Mouse (Mus musculus) embryonic stem cell, embryonic (primary cell): ENCODE results near the gene Pipox.

Source experiments
- CTCF ChIA-PET, 4 experiments: fragments of 300-600 bp in 2 of 4; fragments of 350-600 bp in 2 of 4; sonication (Branson Sonifier 250); formaldehyde crosslinking; loops; one replicate each; lab custom pipeline; 2022; ENCODE audit warnings: inconsistent platforms in 2 of 4; lab: Charles Lee
- POLR2A ChIA-PET, 4 experiments: fragments of 300-600 bp in 2 of 4; fragments of 350-600 bp in 2 of 4; sonication (Branson Sonifier 250); formaldehyde crosslinking; loops; one replicate each; lab custom pipeline; 2022; ENCODE audit warnings: antibody characterized with exemption in 4 of 4, inconsistent platforms in 1 of 4; lab: Charles Lee

Gene Pipox

GRCm38 (mm10) chr11:77875269-77875668 lies 18.6 kb downstream of the Pipox start:
- ChIA-PET POLR2A (interaction anchor here in 3 of 4 experiments (0.5 to 4.7 kb wide), 18 partner anchors 10 to 250 kb away, joined by 3 to 40 read pairs (median 6); no protein-coding TSS in a partner anchor), CTCF (interaction anchor here in 3 of 4 experiments (0.6 to 2.1 kb wide), 11 partner anchors 16 to 258 kb away, joined by 3 to 8 read pairs (median 4); partner anchors contain the start of gene Pipox (in 2 of the 3))

GRCm38 (mm10) chr11:77874685-77875231 lies 19.1 kb downstream of the Pipox start:
- ChIA-PET CTCF (interaction anchor here in 2 of 4 experiments (0.9 to 2.1 kb wide), 7 partner anchors 15 to 131 kb away, joined by 3 to 8 read pairs (median 4); partner anchors contain the start of gene Pipox (in 2 of the 2)), POLR2A (interaction anchor here in 2 of 4 experiments (0.6 to 4.7 kb wide), 14 partner anchors 10 to 208 kb away, joined by 3 to 40 read pairs (median 6); no protein-coding TSS in a partner anchor)

- ChIA-PET CTCF (interaction anchor here (0.5 to 1.8 kb wide), 9 partner anchors 21 to 192 kb away, joined by 3 to 7 read pairs (median 3); partner anchors contain the start of gene Pipox (in 1 of the 4)), POLR2A (interaction anchor here in 3 of 4 experiments (0.9 to 2.9 kb wide), 8 partner anchors 9 to 108 kb away, joined by 3 to 10 read pairs (median 6); partner anchors contain the start of gene Pipox (in 2 of the 3))
Measured at GRCm38 (mm10) chr11:77873116-77873515, 20.8 kb downstream of the Pipox start.

GRCm38 (mm10) chr11:77872685-77873084 lies 21.2 kb downstream of the Pipox start:
- POLR2A ChIA-PET = interaction anchor here in 3 of 4 experiments (0.6 to 2.9 kb wide), 15 partner anchors 8 to 1911 kb away, joined by 3 to 14 read pairs (median 4); partner anchors contain the start of gene Pipox (in 3 of the 3)
- CTCF ChIA-PET = interaction anchor here (0.5 to 1.8 kb wide), 14 partner anchors 14 to 272 kb away, joined by 3 to 9 read pairs (median 3); partner anchors contain the start of gene Pipox (in 1 of the 4)

- ChIA-PET CTCF (interaction anchor here (0.6 to 1.8 kb wide), 13 partner anchors 13 to 271 kb away, joined by 3 to 9 read pairs (median 4); partner anchors contain the start of gene Pipox (in 1 of the 4)), POLR2A (interaction anchor here in 3 of 4 experiments (0.6 to 2.9 kb wide), 14 partner anchors 8 to 1912 kb away, joined by 3 to 14 read pairs (median 4); partner anchors contain the start of gene Pipox (in 3 of the 3))
Measured at GRCm38 (mm10) chr11:77872236-77872635, 21.7 kb downstream of the Pipox start.

- CTCF ChIA-PET = interaction anchor here in 2 of 4 experiments (0.7 to 1.8 kb wide), 4 partner anchors 22 to 76 kb away, joined by 3 to 7 read pairs (median 4); partner anchors contain the start of gene Pipox (in 1 of the 2)
- POLR2A ChIA-PET = interaction anchor here in 2 of 4 experiments (1.6 to 2.9 kb wide), 4 partner anchors 10 to 110 kb away, joined by 4 to 10 read pairs (median 6); no protein-coding TSS in a partner anchor
Measured at GRCm38 (mm10) chr11:77871436-77871835, 22.5 kb downstream of the Pipox start.

- POLR2A ChIA-PET = interaction anchor here (0.6 to 2.1 kb wide), 16 partner anchors 8 to 121 kb away, joined by 3 to 8 read pairs (median 4); no protein-coding TSS in a partner anchor
Measured at GRCm38 (mm10) chr11:77867419-77868083, 26.3 kb downstream of the Pipox start.

GRCm38 (mm10) chr11:77864771-77865170 lies 29.1 kb downstream of the Pipox start:
- CTCF ChIA-PET = interaction anchor here (0.5 to 1.6 kb wide), 9 partner anchors 14 to 115 kb away, joined by 3 to 6 read pairs (median 4); no protein-coding TSS in a partner anchor
- POLR2A ChIA-PET = interaction anchor here (0.5 to 2.8 kb wide), 16 partner anchors 8 to 191 kb away, joined by 3 to 15 read pairs (median 4); partner anchors contain the start of gene Pipox (in 2 of the 4)

More at GRCm38 (mm10) chr11:77867419-77868083, 26.3 kb downstream of the Pipox start:
- CTCF ChIA-PET = interaction anchor here in 1 of 4 experiments (1.0 kb wide), 1 partner anchor 40 kb away, joined by 3 read pairs; no protein-coding TSS in a partner anchor

- ChIA-PET CTCF (interaction anchor here in 2 of 4 experiments (0.7 to 1.2 kb wide), 2 partner anchors 16 to 169 kb away, joined by 3 to 4 read pairs; partner anchors contain the start of gene Dhrs13 (in 1 of the 2)), POLR2A (interaction anchor here in 3 of 4 experiments (0.9 to 3.5 kb wide), 7 partner anchors 9 to 97 kb away, joined by 3 to 10 read pairs (median 4); partner anchors contain the start of gene Pipox (in 1 of the 3))
Measured at GRCm38 (mm10) chr11:77862887-77863286, 31.0 kb downstream of the Pipox start.

GRCm38 (mm10) chr11:77860947-77861346 lies 32.9 kb downstream of the Pipox start:
- POLR2A ChIA-PET = interaction anchor here in 2 of 4 experiments (0.7 to 3.5 kb wide), 24 partner anchors 8 to 323 kb away, joined by 3 to 24 read pairs (median 4); partner anchors contain the start of genes Pipox (in 2 of the 2) and Rpl23a (in 1 of the 2)

GRCm38 (mm10) chr11:77858589-77858988 lies 35.3 kb downstream of the Pipox start:
- ChIA-PET POLR2A (interaction anchor here (0.7 to 2.9 kb wide), 18 partner anchors 8 to 161 kb away, joined by 4 to 19 read pairs (median 8); partner anchors contain the start of genes Pipox (in 2 of the 4) and Sez6 (in 1 of the 4)), CTCF (interaction anchor here (0.5 to 2.5 kb wide), 14 partner anchors 14 to 851 kb away, joined by 3 to 10 read pairs (median 4); partner anchors contain the start of gene Pipox (in 1 of the 4))

More at GRCm38 (mm10) chr11:77860947-77861346, 32.9 kb downstream of the Pipox start:
- CTCF ChIA-PET = interaction anchor here in 3 of 4 experiments (0.6 to 2.5 kb wide), 14 partner anchors 16 to 117 kb away, joined by 3 to 10 read pairs (median 3); partner anchors contain the start of gene Pipox (in 1 of the 3)

GRCm38 (mm10) chr11:77857089-77857488 lies 36.8 kb downstream of the Pipox start:
- ChIA-PET POLR2A (interaction anchor here in 1 of 4 experiments (1.8 to 1.9 kb wide), 2 partner anchors 15 to 60 kb away, joined by 4 to 8 read pairs; no protein-coding TSS in a partner anchor), CTCF (interaction anchor here in 1 of 4 experiments (2.1 kb wide), 1 partner anchor 110 kb away, joined by 5 read pairs; no protein-coding TSS in a partner anchor)

GRCm38 (mm10) chr11:77855396-77855795 lies 38.5 kb downstream of the Pipox start:
- POLR2A ChIA-PET = interaction anchor here in 1 of 4 experiments (0.8 to 1.2 kb wide), 3 partner anchors 10 to 129 kb away, joined by 3 read pairs; no protein-coding TSS in a partner anchor
- CTCF ChIA-PET = interaction anchor here in 3 of 4 experiments (0.6 to 2.1 kb wide), 6 partner anchors 17 to 112 kb away, joined by 3 to 8 read pairs (median 4); no protein-coding TSS in a partner anchor

- POLR2A ChIA-PET = interaction anchor here in 1 of 4 experiments (0.8 to 1.7 kb wide), 4 partner anchors 9 to 31 kb away, joined by 3 to 5 read pairs (median 3); no protein-coding TSS in a partner anchor
Measured at GRCm38 (mm10) chr11:77854641-77855040, 39.3 kb downstream of the Pipox start.

GRCm38 (mm10) chr11:77852941-77853668 lies 40.8 kb downstream of the Pipox start:
- POLR2A ChIA-PET = interaction anchor here in 2 of 4 experiments (0.8 to 2.0 kb wide), 10 partner anchors 7 to 227 kb away, joined by 3 to 6 read pairs (median 4); partner anchors contain the start of gene Eral1 (in 1 of the 2)
- CTCF ChIA-PET = interaction anchor here (0.6 to 3.0 kb wide), 10 partner anchors 26 to 129 kb away, joined by 3 to 6 read pairs (median 4); partner anchors contain the start of gene Phf12 (in 1 of the 4)

More at GRCm38 (mm10) chr11:77854641-77855040, 39.3 kb downstream of the Pipox start:
- CTCF ChIA-PET = interaction anchor here in 2 of 4 experiments (0.7 to 1.9 kb wide), 5 partner anchors 16 to 114 kb away, joined by 3 to 8 read pairs (median 4); no protein-coding TSS in a partner anchor
